Mouse (Mus musculus) embryonic facial prominence, embryonic 10.5 days (tissue): Measurements from ENCODE around the gene Zdhhc17. TPM values are rescaled to one million over a fixed set of nuclear protein-coding genes. Genes with fewer than 3 reads are reported as not detected.

Experiments
- DNase-seq: peaks from one replicate; pipeline ENCODE4 v3.0.0-alpha.2; 2017; ENCODE audit warnings: low spot score
- H3K27ac ChIP-seq: fragments of 300-500 bp; sonication (generic); replicated peaks from 2 replicates; pipeline ENCODE4 v1.5.1; 2016; ENCODE audit warnings: mild to moderate bottlenecking
- H3K27me3 ChIP-seq: fragments of 300-500 bp; sonication (generic); replicated peaks from 2 replicates; pipeline ENCODE4 v1.6.1; 2016; ENCODE audit warnings: low read depth, mild to moderate bottlenecking; ENCODE audit not compliant: poor library complexity, severe bottlenecking
- H3K36me3 ChIP-seq: fragments of 300-500 bp; sonication (generic); replicated peaks from 2 replicates; pipeline ENCODE4 v1.6.1; 2016; ENCODE audit warnings: mild to moderate bottlenecking, moderate library complexity
- H3K4me1 ChIP-seq: fragments of 300-500 bp; sonication (generic); 2 replicates; pipeline ENCODE4 v1.6.1; 2016
- H3K4me3 ChIP-seq: fragments of 300-500 bp; sonication (generic); 2 replicates; pipeline ENCODE4 v1.5.1; 2016; ENCODE audit warnings: mild to moderate bottlenecking, moderate library complexity
- H3K9me3 ChIP-seq: fragments of 300-500 bp; sonication (generic); 2 replicates; pipeline ENCODE4 v1.6.1; 2016; ENCODE audit warnings: mild to moderate bottlenecking
- WGBS: fragments of 180-500 bp; shearing (Covaris S2); methylation state at CpG from one replicate; pipeline ENCODE4 v1.1.7; 2016; 5-methylcytosine and 5-hydroxymethylcytosine counted together
- polyA plus RNA-seq: library from polyadenylated mRNA; unstranded; fragments of >200 nt; fragmentation: Nextera tagmentation; extraction: Ambion mirVana; gene quantifications from 2 replicates; pipeline ENCODE4 v1.2.1, GENCODE M21; 2016

The Zdhhc17 gene
- polyA plus RNA-seq, 1 experiment from 2014 or later: 29.3 TPM

- 75% methylated on average over 4 of the region's 4 CpGs for WGBS
Observed at GRCm38 (mm10) chr10:111024746-111025145, 14.8 kb upstream of the Zdhhc17 start.

DNA sequence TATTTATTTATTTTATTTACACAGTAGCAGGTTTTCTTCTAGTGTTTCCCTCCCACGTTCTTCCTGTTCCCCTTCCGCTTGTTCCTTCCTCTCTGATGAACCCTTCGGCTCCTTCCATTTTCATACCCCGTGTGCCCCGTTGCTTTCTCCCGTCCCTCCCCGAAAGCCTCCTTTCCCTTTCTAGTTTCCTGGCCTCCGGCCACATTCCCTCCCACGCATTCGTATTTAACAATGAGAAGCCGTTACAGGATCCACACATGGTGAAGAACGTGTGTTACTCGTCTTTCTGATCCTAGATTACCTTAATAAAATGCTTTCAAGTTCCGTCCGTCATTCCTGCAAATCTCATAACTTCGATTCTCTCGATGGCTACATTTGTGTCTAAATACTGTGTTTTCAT is 4.5 kb upstream of the Zdhhc17 start:
- no peak overlapping the region for H3K27ac ChIP-seq
- no peak for DNase-seq
- 0 out of 2 replicates have a peak, but pooled peaks cover 5% of the 10 kb centered on the region for H3K27me3 ChIP-seq
- no peak overlapping the region for H3K4me3 ChIP-seq
- no peaks in the 10 kb centered on the region for H3K9me3 ChIP-seq
- no peaks in the 10 kb centered on the region for H3K4me1 ChIP-seq
- WGBS: 90% methylated on average over 17 of the region's 17 CpGs
- no peaks in the 10 kb centered on the region for H3K36me3 ChIP-seq

More at GRCm38 (mm10) chr10:111024746-111025145, 14.8 kb upstream of the Zdhhc17 start:
- H3K36me3 ChIP-seq: no peaks in the 10 kb centered on the region
- H3K27ac ChIP-seq: no peak overlapping the region
- no peak overlapping the region for H3K4me3 ChIP-seq
- no peaks in the 10 kb centered on the region for H3K9me3 ChIP-seq
- no peak for DNase-seq
- no peaks in the 10 kb centered on the region for H3K27me3 ChIP-seq
- H3K4me1 ChIP-seq: peaks cover 12% of the 10 kb centered on the region

GRCm38 (mm10) chr10:111013265-111013664 is 3.3 kb upstream of the Zdhhc17 start:
- DNase-seq: no peak
- 0 out of 2 replicates have a peak, but pooled peaks cover 5% of the 10 kb centered on the region for H3K27me3 ChIP-seq
- H3K27ac ChIP-seq: no peak overlapping the region
- no peak overlapping the region for H3K4me3 ChIP-seq
- H3K36me3 ChIP-seq: no peaks in the 10 kb centered on the region
- H3K4me1 ChIP-seq: peaks cover 4% of the 10 kb centered on the region; the same call in 1 of the 2 replicates
- 93% methylated on average over 3 of the region's 3 CpGs for WGBS
- no peaks in the 10 kb centered on the region for H3K9me3 ChIP-seq

DNA sequence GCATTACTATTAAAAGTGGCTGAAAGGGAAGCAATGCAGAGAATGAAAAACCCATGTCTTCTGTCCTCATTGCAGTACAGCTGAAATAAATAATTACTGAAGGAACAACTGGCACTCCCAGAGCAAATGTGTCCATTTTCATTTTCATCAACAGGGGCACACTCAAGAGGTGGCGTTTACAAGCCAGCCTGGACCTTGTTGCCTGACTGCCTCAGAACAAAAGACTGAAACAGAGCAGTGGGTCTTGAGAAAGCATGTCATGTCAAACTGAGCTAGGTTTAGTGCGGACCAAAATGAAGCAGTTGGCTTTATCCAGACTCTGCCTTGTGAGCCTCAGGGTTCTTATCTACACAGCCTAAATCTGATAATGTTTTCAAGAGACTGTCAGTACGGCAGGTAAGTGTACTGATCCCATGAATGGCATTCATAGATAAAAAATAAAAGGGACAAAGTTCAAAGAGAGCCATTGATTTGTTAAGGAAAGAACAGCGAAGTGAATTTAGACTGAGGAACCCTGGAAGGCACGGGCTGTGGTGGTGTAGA is 2.6 kb upstream of the Zdhhc17 start:
- WGBS: 61% methylated on average over 5 of the region's 5 CpGs
- Histone ChIP-seq H3K27ac (no peak overlapping the region), H3K4me1 (peaks cover 9% of the 10 kb centered on the region)

DNA sequence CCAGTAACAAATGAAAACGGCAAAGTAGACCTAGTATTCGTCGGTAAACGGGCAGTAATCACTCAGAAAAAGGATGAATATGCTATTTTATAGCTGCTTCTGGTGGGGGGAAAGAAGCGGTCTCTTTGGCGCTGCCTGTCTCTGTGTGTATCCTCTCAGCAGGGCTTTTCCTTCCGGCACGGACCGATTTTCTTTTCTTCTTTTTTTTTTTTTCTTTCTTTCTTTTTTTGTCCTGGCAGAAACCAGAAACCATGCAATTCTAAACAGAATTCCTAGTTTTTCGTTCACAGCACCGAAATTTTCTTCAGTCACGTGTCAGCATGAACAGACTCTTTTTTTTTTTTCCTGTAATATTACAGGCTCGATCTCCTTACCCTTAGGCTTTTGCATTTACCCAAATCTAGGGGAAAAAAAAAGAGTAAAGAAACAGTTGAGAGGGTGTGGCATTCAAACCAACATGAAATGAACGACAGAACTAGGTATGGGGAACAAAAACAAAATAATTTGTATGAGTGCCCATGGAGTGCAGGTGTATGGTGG is 1.4 kb upstream of the Zdhhc17 start:
- Histone ChIP-seq H3K4me3 (peak overlapping the region; percentile 88), H3K27me3 (0 out of 2 replicates have a peak, but pooled peaks cover 5% of the 10 kb centered on the region), H3K9me3 (no peaks in the 10 kb centered on the region), H3K27ac (peak overlapping the region; percentile 100), H3K4me1 (peaks cover 12% of the 10 kb centered on the region), H3K36me3 (no peaks in the 10 kb centered on the region)
- 3% methylated on average over 14 of the region's 14 CpGs for WGBS
- DNase-seq: no peak

More for the DNA sequence above, 2.6 kb upstream of the Zdhhc17 start:
- Histone ChIP-seq H3K4me3 (no peak overlapping the region), H3K27me3 (0 out of 2 replicates have a peak, but pooled peaks cover 5% of the 10 kb centered on the region), H3K9me3 (no peaks in the 10 kb centered on the region), H3K36me3 (no peaks in the 10 kb centered on the region)
- DNase-seq: no peak

DNA sequence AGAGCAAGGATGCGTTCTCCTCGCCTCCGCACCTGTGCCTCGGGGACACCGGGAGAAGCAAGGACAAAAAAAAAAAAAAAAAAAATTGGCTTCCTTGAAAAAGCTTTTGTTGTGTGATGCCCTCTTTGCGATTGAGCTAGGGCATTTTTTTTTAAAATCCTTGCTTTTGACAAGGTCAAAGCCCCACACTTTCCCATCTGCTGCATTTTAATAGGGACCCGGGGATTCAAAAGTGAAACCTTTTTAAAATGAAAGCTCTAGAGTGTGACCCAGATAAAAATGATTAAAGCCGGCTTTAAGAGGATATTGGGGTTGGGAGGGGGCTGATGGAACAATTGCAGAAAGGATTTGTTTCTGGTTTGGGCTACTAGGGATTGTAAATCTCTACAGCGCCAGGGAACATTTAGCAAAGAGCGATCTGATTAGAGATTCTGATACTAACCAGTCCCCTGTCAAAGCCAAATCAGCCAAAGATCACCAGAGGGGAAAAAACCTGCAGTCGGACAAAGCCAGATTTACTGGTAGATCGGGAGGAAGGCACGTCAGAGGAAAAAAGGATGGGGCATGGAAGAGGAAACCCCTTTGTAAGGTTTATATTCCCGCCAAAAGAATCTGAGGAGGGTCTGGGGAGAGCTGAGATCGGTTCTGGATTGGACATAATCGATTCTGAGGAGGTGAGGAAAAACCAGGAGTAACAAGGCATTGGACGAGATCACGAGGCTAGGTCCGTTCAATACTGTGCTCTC is 713 bp upstream of the Zdhhc17 start:
- no peaks in the 10 kb centered on the region for H3K36me3 ChIP-seq
- H3K27me3 ChIP-seq: 0 out of 2 replicates have a peak, but pooled peaks cover 5% of the 10 kb centered on the region
- H3K9me3 ChIP-seq: no peaks in the 10 kb centered on the region
- DNase-seq: peak; percentile 65
- H3K4me3 ChIP-seq: peak overlapping the region; percentile 88
- H3K27ac ChIP-seq: peak overlapping the region; percentile 100
- under 1% methylated on average over 19 of the region's 19 CpGs for WGBS
- peaks cover 13% of the 10 kb centered on the region for H3K4me1 ChIP-seq

DNA sequence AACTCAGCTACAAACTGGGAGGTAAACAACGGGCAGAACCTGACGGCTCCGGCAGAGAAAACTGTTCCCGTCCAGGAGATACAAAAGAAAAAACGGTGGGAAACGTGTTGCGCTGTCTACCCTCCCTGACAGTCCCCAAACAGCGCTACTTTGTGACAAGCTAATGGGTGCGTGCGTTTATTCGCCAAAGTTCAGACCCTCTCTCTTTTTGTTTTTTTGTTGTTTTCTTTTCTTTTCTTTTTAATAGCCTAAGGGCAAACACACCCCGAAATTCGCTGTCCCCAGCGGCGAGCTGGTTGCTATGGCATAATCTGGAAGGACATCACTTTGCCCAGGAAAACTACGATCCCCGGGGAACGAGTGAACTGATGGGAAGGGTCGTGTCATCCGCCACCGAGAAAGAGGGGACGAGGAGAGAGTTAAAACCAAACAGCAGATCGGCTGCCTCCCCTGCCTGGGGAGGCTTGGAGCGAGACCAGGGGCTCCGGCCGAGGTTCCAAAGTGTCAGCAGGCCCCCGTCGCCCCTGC is 763 bp downstream of the Zdhhc17 start:
- no peaks in the 10 kb centered on the region for H3K36me3 ChIP-seq
- peaks cover 16% of the 10 kb centered on the region for H3K4me1 ChIP-seq
- H3K27ac ChIP-seq: peak overlapping the region; percentile 100
- H3K27me3 ChIP-seq: 0 out of 2 replicates have a peak, but pooled peaks cover 5% of the 10 kb centered on the region
- peak overlapping the region; percentile 88 for H3K4me3 ChIP-seq
- no peaks in the 10 kb centered on the region for H3K9me3 ChIP-seq
- no peak for DNase-seq
- under 1% methylated on average over 28 of the region's 28 CpGs for WGBS

DNA sequence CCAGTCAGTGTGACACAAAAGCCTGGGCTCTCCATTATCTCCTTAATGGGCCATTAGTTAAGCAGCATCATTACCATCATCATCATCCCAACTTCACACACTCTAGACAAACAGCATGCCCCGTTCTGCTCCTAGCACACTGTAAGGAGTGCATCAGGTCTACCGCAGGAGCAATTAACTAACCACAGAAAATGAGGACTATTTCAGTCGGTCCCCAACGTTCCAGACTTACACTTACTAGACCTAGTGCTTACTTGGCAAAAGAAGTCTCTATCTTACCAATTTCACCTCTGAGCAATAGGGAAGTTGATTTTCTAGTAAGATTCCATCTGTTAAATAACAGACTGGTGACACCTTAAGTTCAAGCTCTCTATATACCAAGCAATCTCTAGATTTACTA is 2.3 kb downstream of the Zdhhc17 start:
- WGBS: 86% methylated on average over 4 of the region's 4 CpGs
- Histone ChIP-seq H3K4me3 (peak overlapping the region; percentile 88; the same call in 1 of the 2 replicates), H3K36me3 (peaks cover 4% of the 10 kb centered on the region), H3K9me3 (no peaks in the 10 kb centered on the region), H3K27ac (no peak overlapping the region), H3K27me3 (0 out of 2 replicates have a peak, but pooled peaks cover 3% of the 10 kb centered on the region), H3K4me1 (peaks cover 16% of the 10 kb centered on the region)
- no peak for DNase-seq

GRCm38 (mm10) chr10:111005611-111006488 is 4.1 kb downstream of the Zdhhc17 start:
- Histone ChIP-seq H3K4me1 (peaks cover 16% of the 10 kb centered on the region), H3K36me3 (peaks cover 4% of the 10 kb centered on the region), H3K4me3 (no peak overlapping the region), H3K9me3 (no peaks in the 10 kb centered on the region), H3K27ac (no peak overlapping the region), H3K27me3 (no peaks in the 10 kb centered on the region)
- DNase-seq: no peak
- 84% methylated on average over 14 of the region's 14 CpGs for WGBS

- WGBS: 93% methylated on average over 6 of the region's 6 CpGs
- H3K36me3 ChIP-seq: peaks cover 11% of the 10 kb centered on the region
- no peak overlapping the region for H3K27ac ChIP-seq
Observed at GRCm38 (mm10) chr10:111004220-111004619, 5.7 kb downstream of the Zdhhc17 start.

GRCm38 (mm10) chr10:110999201-110999600 is 10.7 kb downstream of the Zdhhc17 start:
- H3K4me1 ChIP-seq: peaks cover 8% of the 10 kb centered on the region; the same call in 1 of the 2 replicates
- H3K36me3 ChIP-seq: peaks cover 13% of the 10 kb centered on the region
- no peaks in the 10 kb centered on the region for H3K27me3 ChIP-seq
- 80% methylated on average over 5 of the region's 5 CpGs for WGBS
- H3K27ac ChIP-seq: no peak overlapping the region
- H3K9me3 ChIP-seq: no peaks in the 10 kb centered on the region
- no peak for DNase-seq
- no peak overlapping the region for H3K4me3 ChIP-seq

More at GRCm38 (mm10) chr10:111004220-111004619, 5.7 kb downstream of the Zdhhc17 start:
- H3K9me3 ChIP-seq: no peaks in the 10 kb centered on the region
- DNase-seq: no peak
- no peaks in the 10 kb centered on the region for H3K27me3 ChIP-seq
- no peak overlapping the region for H3K4me3 ChIP-seq
- H3K4me1 ChIP-seq: peaks cover 17% of the 10 kb centered on the region

- H3K36me3 ChIP-seq: peaks cover 9% of the 10 kb centered on the region
- peaks cover 11% of the 10 kb centered on the region for H3K4me1 ChIP-seq
- H3K9me3 ChIP-seq: no peaks in the 10 kb centered on the region
- no peak overlapping the region for H3K4me3 ChIP-seq
- H3K27ac ChIP-seq: no peak overlapping the region
- 92% methylated on average over 6 of the region's 6 CpGs for WGBS
- DNase-seq: no peak
- H3K27me3 ChIP-seq: no peaks in the 10 kb centered on the region
Observed at GRCm38 (mm10) chr10:110997180-110997579, 12.8 kb downstream of the Zdhhc17 start.
